Mouse (Mus musculus): ENCODE results near the gene Adamts12. TPM values are rescaled to one million over a fixed set of nuclear protein-coding genes. Genes with fewer than 3 reads are reported as not detected.

Adamts12 gene
- under 1 TPM; 0.39 to 0.66 TPM for total RNA-seq (2021)

DNA sequence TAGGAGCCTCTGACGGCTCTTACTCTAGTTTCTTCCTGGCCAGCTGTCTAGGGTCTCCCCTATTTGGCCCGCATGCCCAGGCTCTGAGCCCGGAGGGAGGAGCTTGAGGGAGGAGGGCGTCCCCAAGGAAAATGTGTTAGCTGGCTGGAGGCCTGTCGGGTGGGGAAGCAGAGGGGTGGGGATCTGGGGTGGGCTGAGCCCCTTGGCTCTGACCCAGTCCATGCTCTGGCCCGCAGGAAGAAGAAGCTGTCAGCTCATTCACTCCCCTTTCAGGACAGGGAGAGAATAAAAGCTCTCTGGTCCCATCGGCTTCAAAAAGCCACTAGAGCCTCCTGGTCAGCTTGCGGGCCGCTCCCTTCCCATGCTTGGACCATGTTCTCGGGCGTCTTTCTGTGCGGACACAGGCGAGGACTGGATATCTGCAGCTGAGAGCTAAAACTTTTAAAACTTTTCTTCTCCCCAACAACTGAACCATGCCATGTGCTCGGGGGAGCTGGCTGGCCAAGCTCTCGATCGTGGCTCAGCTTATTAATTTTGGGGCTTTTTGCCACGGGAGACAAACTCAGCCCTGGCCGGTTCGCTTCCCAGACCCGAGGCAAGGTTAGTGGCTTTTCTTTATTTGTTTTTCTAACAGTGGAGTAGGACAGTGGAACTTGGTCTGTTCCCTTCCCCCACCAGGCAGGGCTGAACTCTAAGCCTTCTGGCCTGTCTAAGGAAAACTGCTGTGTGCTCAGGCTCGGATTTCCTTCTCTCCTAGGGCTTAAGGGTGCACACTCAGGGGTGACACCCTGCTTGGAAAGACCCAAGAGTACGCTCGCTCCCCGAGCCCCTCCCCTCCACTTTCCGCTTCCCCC lies at the start of gene Adamts12:
TSS of gene Adamts12 (plus strand) at position 233 of the 854 bp plus-strand sequence.
- intact Hi-C loops (cut with DNase I), result no loop called here
- no peak for DNase-seq (ENCODE audit: low spot score in 2 of 2)

DNA sequence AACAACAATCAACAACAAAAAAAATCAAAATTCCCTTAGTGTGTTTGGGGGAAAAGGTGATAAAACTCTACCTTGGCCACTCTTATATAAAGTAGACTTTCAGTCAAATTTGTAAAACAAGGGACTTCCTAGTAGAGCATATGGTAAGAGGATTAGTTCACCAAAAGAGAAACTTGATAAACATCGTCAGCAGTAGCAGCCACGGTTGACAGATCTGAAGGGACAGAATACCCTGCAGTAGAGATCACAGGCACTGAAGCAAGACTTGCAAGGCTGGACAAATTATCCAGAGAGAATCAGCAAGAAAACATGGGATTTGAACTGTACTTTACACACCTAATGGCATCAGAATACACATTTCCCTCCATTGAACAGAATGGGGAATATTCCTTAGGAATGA lies 49.7 kb upstream of the Adamts12 start:
- intact Hi-C loops (cut with DNase I), result no loop called here
- DNase-seq (ENCODE audit: low spot score in 2 of 2), result no peak

DNA sequence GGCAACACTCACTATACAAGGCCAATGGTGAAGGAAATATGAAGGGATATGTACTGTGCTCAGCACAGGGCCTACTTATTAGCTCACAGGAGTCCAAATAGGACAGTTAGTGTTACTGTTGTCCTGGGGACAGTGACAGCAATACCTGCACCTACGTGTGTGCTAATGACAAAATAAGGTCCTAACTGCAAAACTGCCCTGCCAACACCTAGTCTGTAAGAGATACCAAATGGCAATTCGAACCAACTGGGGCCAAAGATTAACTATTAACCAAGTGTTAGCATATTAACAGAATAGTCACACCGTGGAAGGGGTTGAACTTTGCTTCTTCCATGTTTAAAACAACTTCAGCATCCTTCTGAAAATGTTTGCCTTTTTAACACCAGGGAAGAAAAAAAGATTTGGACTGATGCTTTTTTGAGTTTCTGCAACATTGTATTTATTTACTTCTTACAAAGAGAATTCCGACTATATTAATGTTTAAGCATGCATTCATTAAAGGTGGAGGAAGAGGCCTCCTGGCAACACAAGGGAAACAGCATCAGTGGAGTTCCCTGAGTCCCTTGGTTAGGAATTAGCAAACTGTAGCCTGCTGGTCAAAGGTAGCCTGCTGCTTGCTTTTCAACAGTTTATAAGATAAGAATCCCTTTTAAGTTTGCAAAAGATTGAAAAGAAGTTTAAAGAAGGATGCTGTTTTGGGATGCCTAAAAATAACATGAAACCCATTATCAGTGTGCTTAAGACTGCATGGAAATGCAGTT lies 37.6 kb upstream of the Adamts12 start:
- intact Hi-C loops (cut with DNase I), result no loop called here

DNA sequence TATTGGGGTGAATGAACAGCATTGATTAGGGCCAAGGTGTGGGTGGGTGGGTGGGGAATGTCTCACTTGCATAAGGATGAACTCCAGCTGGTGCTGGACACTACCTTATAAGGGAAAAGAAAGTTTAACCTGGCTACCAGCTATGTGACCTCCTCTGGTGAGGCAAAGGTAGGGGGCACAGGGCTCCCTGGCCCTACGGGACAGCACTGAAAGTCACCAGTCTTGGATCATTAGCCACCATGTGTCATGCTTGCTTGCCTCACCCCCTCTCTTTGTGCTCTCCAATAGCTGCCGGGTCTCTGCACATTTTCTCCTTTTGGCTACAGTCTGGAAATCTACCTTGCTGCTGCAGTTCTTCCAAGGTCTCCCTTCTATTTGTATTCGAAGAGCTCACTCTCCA lies 34.4 kb upstream of the Adamts12 start:
- intact Hi-C loops (cut with DNase I), result no loop called here
- DNase-seq (ENCODE audit: low spot score in 2 of 2), result no peak

More for the DNA sequence above, 37.6 kb upstream of the Adamts12 start:
- no peak for DNase-seq (ENCODE audit: low spot score in 2 of 2)

DNA sequence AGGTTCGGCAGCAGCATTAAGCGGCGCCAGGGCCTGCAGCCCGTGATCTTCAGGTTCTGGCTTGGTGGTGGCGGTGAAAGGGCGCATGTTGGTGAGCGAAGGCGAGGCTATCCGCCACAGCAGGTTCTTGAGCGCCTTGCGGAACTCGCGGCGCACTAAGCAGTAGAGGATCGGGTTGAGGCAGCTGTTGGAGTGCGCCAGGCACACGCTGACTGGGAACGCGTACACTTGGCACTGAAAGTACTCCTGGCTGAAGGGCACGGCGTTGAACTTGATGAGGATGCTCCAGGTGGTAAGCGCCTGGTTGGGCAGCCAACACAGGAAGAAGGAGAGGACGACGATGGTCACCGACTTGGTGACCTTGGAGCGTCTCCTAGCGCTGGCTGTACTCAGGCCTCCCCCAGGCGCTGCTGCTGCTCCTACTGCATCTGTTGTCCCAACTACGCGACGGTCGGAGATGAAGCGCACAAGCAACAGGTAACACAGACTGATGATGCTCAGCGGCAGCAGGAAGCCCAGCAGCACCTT lies 28.6 kb upstream of the Adamts12 start:
- intact Hi-C loops (cut with DNase I), result no loop called here
- peak; percentile 11 to 18 for DNase-seq (ENCODE audit: low spot score in 2 of 2)

DNA sequence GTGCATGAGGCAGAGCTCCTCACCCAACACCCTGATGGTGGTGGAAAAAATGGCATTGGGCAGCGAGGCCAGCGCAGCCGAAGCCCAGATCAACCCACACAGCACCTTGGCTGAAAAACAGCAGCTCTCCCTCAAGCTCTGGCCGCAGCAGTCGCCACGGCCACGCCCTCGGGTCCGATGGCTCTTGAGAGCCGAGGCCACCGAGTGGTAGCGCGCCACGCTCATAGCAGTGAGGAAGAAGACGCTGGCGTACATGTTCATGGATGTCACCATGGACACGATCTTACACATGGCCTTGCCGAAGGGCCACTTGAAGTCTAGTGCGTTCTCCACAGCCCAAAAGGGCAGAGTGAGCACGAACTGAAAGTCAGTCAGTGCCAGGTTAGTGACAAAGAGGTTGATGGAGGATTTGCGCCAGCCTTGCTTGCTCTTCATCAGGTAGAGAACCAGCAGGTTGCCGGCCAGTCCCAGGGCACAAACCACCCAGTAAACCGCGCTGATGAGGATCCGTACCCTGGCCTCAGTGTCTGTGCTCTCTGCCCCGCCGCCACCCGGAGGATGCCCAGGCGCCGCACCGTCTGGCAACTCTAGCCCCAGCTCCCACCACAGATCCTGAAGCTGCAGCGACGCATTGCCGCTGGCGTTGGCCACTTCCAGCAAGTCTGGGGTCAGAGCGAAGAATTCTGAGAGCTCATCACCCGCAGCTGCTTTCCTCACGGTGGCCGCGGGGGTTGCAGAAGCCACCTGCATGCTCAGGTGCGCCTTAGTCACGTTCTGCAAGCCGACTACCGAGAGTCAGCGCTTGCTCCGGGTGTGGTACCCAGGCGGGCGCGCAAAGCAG lies 27.8 kb upstream of the Adamts12 start:
- intact Hi-C loops (cut with DNase I), result loop anchor here (1.0 kb wide), 1 partner anchor 344 kb away; no protein-coding TSS in a partner anchor
- peak in 1 of 2 experiments; percentile 8 for DNase-seq (ENCODE audit: low spot score in 2 of 2)

DNA sequence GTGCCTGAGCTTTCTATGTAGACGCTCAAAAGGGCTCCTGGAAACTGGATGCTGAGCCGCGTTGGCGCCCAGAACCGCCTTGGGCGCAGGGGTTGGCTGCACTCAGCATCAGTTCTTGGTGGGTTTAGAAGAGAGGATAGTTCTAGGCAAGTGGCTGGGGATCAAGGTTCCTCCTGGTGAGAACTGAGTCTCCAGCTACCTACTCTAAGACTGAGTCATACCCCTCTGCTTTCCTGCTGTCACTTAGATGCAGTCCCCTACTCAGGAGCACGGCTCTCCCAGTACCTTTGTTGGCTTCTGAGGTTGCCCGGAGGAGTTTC lies 27.3 kb upstream of the Adamts12 start:
- intact Hi-C loops (cut with DNase I), result loop anchor here (1.0 kb wide), 1 partner anchor 343 kb away; no protein-coding TSS in a partner anchor
- peak; percentile 19 to 30 for DNase-seq (ENCODE audit: low spot score in 2 of 2)

DNA sequence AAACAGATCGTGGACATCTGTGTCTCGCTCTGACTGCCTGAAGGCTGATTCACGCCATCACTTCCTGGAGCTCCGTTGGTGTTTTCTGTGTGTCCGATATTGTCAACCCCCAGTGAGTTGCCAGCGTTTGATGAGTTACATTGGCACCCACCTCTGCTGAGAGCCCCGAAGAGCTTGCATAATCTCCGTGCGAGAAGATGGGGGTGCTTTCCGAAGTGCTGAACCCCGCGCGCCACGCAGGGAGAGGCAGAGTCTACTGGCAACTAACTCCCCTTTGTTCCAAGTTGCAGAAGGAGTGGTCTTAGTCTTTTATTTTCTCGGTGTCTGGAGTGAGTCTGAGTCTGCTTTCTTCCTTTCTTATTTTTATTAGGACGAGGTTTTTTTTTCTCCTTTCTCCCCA lies 26.9 kb upstream of the Adamts12 start, which contains the start of gene Rxfp3:
TSS of gene Rxfp3 (minus strand) at position 281 of the 400 bp plus-strand sequence.
- DNase-seq (ENCODE audit: low spot score in 2 of 2), result peak in 1 of 2 experiments; percentile 15
- intact Hi-C loops (cut with DNase I), result loop anchor here (1.0 to 2.0 kb wide), 3 partner anchors 117 to 343 kb away; no protein-coding TSS in a partner anchor

DNA sequence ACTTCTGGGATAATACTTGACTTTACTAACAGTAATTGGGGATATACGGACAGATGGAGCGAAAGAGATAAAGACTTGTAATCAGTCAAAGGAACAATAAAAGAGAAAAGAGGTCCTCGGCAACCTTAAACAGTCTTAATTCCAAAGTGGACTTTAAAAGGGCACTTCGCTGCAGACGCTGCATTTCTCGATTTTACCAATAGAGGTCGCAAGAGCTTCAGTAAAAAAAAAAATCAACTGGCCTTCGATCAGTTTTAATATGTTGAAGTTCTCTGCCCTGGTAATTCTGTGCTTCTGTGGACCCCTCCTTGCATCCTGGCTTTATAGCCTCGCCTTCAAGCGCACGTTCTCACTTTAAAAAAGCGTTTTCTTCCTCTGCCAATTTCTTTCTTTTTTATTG lies 26.1 kb upstream of the Adamts12 start:
- intact Hi-C loops (cut with DNase I), result loop anchor here (1.0 to 2.0 kb wide), 2 partner anchors 118 to 282 kb away; no protein-coding TSS in a partner anchor
- peak; percentile 42 to 52 for DNase-seq (ENCODE audit: low spot score in 2 of 2)

DNA sequence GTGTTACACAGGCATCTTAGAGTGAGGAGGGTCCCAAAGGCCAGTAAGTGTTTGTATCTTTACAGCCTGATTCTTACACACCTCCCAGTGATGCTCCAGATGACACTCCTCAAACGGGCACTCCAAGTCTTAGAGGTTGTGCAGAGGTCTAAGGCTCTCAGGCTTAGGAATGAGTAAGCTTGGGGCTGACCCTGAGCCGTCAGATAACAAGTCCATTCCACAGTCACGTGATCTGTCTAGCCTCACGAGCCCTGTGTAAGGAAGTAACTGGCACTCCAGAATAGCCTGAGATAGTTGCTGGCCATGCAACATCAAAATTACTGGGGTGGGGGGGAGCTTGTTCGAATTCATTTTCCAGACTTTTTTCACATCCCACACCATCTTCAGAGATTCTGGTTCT lies 24.5 kb upstream of the Adamts12 start:
- DNase-seq (ENCODE audit: low spot score in 2 of 2), result no peak
- intact Hi-C loops (cut with DNase I), result no loop called here

DNA sequence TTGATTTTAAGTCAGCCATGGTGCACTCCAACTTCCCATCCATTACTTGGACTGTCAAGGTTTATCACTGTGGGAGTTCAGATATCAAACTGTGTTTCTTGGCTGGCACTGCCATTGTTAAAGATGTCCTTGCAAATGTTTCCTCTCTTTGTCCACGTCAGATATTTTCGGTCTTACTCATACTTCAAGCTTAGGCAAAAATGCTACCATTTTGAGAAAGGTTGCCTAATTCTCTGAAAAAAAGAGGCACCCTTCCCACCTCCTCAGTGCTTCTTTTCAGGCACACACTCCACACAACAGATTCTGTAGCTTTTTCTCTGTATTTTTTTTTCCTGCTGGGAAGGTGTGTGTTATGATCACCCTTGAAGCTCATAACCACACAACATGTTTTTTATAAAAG lies 23.4 kb upstream of the Adamts12 start:
- no peak for DNase-seq (ENCODE audit: low spot score in 2 of 2)

DNA sequence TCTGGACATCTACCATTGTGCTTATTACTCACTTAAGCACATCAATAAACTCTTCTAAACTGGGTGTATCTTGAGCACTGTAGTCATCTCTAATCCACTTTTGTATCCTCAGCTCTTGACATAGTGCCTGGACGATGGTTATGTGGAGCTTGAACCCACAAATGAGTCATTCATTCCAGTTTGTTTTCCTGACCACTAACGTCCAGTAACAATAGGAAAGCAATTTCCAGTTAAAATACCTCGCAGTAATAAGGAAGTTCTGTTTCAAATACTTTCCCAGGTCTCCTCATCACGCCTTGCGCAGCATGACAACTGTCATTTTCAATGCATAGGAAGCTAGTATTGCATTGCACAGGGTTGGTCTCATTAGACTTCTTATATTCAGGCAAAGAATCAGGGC lies 21.8 kb upstream of the Adamts12 start:
- intact Hi-C loops (cut with DNase I), result no loop called here
- no peak for DNase-seq (ENCODE audit: low spot score in 2 of 2)

More for the DNA sequence above, 23.4 kb upstream of the Adamts12 start:
- intact Hi-C loops (cut with DNase I), result no loop called here

DNA sequence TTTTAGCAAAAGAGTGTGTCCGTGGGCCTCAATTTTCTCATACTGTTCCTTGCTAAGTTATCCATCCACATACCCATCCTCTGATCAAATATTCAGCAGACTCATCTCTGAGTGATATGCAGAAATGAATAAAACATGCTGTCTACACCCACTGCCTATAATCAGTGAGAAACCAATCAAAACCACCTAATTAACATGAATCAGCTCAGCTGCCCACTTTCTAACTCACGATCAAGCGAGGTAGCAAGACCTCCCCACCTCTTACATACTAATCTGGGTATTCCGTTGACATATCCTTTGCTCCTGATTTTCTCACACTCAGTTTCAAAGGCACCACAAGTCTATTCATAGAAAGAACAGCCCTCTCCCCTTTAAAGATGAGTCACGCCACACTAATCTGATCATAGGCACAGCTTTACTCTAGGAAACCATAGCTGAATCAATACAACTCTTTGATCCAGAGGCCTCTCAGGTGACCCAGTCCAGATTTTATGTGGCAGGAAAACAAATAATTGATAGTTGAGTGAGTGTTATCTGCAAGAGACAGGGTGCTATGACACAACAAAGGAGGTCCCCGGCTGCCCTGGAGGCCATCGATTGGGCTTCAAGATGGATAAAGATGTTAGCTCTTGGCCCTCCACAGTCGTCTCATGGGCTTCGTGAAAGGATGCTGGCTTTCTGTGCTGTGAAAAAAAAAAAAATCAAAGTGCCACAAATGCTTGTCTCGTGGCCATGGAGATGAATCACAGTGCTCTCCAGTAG lies 10.7 kb upstream of the Adamts12 start:
- intact Hi-C loops (cut with DNase I), result no loop called here
- DNase-seq (ENCODE audit: low spot score in 2 of 2), result no peak

DNA sequence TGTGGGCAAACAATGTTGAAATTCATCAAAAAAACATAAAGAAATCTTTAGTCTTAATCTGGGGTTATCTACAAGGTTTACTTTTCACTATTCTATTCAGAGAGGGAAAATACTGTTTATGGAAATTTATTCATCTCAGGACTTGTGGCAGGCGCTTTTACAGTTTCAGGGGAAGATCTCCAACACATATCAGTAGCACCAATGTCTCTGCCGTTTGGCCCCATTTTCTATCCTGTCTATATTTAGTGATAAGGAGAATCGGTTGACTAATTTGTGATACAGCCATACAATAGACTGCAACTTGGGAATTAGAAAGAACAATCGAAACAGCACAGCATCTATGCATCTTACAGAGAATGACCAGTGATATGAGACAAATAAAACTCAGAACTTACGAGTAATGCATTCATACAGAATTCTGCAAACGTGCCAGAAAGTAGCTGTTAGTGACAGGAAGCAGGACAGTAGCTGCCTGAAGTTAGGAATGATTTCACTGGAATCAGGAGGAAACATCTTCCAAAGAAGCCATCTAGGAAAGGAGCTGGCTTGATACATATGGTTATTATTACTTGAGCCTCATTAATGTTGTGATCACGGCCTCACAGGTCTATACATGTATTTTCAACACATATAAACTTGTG lies 10.0 kb upstream of the Adamts12 start:
- intact Hi-C loops (cut with DNase I), result no loop called here
- no peak for DNase-seq (ENCODE audit: low spot score in 2 of 2)

DNA sequence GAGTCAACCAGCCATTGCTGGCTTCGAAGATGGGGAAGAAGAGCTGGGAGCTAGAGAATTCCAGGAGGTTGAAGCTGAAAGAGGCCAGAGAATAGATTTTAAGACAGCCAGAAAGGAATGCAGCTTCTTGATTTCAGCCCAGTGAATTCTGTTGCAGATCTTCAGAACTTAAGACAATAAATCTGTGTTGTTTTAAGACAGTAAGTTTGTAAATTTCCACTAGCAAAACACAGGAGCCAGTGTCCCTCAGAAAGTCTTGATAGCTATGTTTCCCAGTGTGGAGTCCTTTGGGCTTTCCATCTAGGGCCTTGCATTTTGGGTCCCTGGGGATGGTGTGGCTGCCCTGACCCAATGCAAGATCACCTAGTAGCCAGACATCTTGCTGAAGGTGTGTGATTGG lies 1.7 kb upstream of the Adamts12 start:
- DNase-seq (ENCODE audit: low spot score in 2 of 2), result no peak
- intact Hi-C loops (cut with DNase I), result no loop called here

DNA sequence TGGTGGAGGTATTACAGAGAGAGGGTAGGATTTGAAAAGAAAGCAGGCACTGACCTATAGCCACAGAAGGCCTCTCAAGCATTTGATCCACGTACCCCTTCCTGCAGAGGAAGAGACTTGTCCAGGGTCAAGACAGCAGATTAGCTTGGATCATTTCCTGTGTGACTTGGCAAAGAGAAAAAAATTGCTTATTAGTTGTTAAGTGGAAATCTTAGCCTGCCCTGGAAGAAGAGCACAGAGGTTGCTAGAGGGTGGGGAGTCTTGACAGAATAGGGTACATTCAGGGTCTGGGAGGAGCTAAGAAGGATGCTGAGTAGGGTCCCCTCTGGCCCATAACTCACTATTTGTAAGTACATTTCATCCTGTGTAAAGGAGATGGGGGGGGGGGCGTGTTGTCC lies 431 bp upstream of the Adamts12 start:
- DNase-seq (ENCODE audit: low spot score in 2 of 2), result no peak
- intact Hi-C loops (cut with DNase I), result no loop called here

DNA sequence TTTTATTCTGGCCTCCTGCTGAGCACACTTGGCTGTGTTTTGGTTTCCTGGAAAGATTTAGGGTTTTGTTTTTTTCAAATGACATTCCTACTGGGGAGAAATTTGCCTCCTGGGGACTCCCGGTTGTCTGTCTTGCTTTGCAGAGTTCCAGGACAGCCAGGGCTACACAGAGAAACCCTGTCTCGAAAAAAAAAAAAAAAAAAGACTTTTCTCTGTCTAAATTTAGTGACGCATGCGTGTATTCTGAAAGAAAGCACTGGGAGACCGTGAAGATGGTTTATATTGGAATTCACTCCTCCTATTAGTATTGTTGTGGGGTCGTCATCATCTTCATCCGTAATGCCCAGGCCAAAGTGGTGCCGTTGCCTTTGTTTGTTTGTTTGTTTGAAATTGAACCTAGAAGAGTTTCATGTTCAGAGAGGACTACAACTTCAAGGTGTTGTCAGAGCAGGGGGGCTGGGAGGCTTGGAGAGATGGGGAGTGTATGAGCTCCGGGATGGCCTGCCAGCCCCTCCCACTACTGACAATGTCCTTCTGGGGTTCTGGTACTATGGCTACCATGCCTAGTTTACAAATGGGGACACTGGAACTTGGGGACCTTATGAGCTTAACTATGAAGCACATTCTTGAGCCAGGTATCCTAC lies 1.1 kb downstream of the Adamts12 start:
- DNase-seq (ENCODE audit: low spot score in 2 of 2), result no peak
- intact Hi-C loops (cut with DNase I), result no loop called here

DNA sequence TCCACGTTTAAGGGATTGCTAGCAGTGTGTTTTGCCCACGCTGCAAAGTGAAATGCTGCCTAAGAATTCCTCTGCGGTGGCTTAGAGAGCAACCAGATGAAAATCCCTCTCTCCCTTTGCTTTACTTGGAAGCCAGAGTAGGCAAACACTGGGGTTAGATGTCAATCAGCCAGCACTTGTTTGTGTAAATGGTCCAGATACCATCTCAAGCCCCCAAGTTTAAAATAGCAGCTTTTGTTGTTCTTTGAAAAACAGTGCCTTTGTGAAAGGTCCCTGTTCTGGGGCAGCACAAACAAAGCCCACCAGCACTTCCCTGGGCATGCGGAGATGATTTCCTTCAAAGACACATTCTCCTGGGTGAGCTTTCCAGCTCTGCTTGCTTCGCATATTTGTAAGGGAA lies 1.7 kb downstream of the Adamts12 start:
- no peak for DNase-seq (ENCODE audit: low spot score in 2 of 2)
- intact Hi-C loops (cut with DNase I), result no loop called here
